Mouse (Mus musculus): ENCODE data around the gene Htr2c. TPM values are rescaled to one million over a fixed set of nuclear protein-coding genes. Genes with fewer than 3 reads are reported as not detected.

The Htr2c gene
- 3.9 and 4.4 TPM in 2 replicates for polyA plus RNA-seq (2014; fragmentation: Nextera tagmentation; extraction: Ambion mirVana)

DNA sequence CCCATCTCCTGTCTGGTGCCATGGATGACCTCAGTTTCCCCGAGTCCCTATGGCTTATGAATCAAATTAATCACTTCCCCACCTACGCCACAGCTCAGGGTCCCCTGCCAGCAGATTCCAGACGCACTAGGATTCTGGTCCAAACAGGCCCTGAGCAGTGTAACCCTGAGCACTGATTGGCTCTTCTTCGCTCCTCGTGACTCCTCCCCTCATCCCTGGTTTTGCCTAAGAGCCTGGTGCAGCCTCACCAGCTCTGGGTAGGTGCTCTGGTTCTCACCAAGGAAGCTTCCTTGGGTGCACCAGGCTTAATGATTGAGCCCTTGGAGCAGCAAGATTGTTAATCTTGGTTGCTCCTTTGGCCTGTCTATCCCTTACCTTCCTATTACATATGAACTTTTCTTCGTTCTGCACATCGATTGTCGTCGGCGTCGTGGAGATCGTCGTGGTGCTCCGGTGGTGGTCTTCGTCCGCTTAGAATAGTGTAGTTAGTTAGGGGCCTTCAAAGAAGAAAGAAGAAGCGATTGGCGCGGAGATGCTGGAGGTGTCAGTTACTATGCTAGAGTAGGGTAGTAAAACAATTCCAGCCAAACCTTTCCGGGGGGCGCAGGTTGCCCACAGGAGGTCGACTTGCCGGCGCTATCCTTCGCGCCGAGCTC, at the start of gene Htr2c:
Gene Htr2c, plus strand, starts transcription at position 256 of the 656 bp plus-strand sequence.
- DNase-seq (ENCODE audit: low spot score) (peak; percentile 23), ATAC-seq (ENCODE audit: low FRiP score) (peak; percentile 81)
- no peaks in the 10 kb centered on the region for H3K9me3 ChIP-seq (ENCODE audit: control insufficient read depth, low read length)
- H3K4me1 ChIP-seq (replicated peaks; ENCODE audit: control insufficient read depth, insufficient read depth, low read length), result no peaks in the 10 kb centered on the region
- H3K9ac ChIP-seq (ENCODE audit: low read depth, low read length), result no peak within 1 kb of the TSS
- H3K4me2 ChIP-seq (replicated peaks; ENCODE audit: low read depth, low read length), result peak within 1 kb of the TSS; percentile 69
- H3K36me3 ChIP-seq (ENCODE audit: control insufficient read depth, insufficient read depth, low read length), result no peaks in the 10 kb centered on the region
- 24% methylated on average over 26 of the region's 27 CpGs for WGBS
- H3K4me3 ChIP-seq (ENCODE audit: low read depth, low read length), result peak within 1 kb of the TSS; percentile 35
- peaks cover 16% of the 10 kb centered on the region for H3K27me3 ChIP-seq (ENCODE audit: control insufficient read depth, insufficient read depth, low read length)
- no peak within 1 kb of the TSS for H3K27ac ChIP-seq (ENCODE audit: low read depth, low read length)

DNA sequence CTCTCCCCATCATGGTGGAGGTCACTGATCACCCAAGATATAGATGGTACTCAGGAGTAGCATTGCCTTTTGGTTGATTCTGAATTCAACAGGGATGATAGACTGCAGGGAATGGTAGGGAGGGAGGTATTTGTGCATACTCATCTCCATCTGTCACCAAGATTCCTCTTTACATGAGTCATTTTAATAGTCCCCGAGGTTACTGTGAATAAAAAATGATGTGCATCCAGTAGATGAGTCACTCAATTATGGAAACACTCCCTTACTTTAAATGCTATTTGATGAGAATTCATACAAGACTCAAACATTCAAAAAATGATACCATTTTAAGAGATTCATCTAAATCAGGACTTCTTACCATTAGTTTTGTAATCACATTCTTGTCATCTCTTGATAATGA, 34.1 kb upstream of the Htr2c start:
- Histone ChIP-seq H3K4me3 (ENCODE audit: low read depth, low read length) (no peak overlapping the region), H3K27me3 (ENCODE audit: control insufficient read depth, insufficient read depth, low read length) (no peaks in the 10 kb centered on the region), H3K36me3 (ENCODE audit: control insufficient read depth, insufficient read depth, low read length) (no peaks in the 10 kb centered on the region), H3K27ac (ENCODE audit: low read depth, low read length) (no peak overlapping the region), H3K4me2 (replicated peaks; ENCODE audit: low read depth, low read length) (no peak overlapping the region), H3K9me3 (ENCODE audit: control insufficient read depth, low read length) (no peaks in the 10 kb centered on the region), H3K9ac (ENCODE audit: low read depth, low read length) (no peak overlapping the region), H3K4me1 (replicated peaks; ENCODE audit: control insufficient read depth, insufficient read depth, low read length) (no peaks in the 10 kb centered on the region)
- DNase-seq (ENCODE audit: low spot score) (no peak), ATAC-seq (ENCODE audit: low FRiP score) (no peak)
- WGBS, result 64% methylated on average over 1 of the region's 1 CpGs

DNA sequence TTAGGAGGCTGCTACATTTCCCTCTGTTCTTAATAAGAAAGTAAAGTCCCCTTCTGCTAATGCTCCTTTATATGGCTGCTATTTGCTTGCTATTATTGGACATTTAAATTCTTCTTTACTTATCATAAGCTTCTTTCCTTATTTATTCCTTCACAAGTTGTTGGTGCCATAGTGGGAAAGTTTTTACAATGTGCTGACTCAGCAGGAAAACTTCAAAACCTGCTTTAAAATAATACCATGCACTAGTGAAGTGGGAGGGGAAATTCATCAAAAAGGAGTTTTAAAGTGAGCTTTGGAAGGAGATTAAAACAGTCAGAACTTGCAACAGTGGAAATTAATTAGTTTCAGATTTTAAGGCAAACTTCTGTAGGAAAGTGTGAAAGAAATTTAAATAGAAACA, 26.0 kb upstream of the Htr2c start:
- DNase-seq (ENCODE audit: low spot score) (no peak), ATAC-seq (ENCODE audit: low FRiP score) (no peak)
- H3K27me3 ChIP-seq (ENCODE audit: control insufficient read depth, insufficient read depth, low read length), result no peaks in the 10 kb centered on the region
- no peaks in the 10 kb centered on the region for H3K9me3 ChIP-seq (ENCODE audit: control insufficient read depth, low read length)
- no peak overlapping the region for H3K9ac ChIP-seq (ENCODE audit: low read depth, low read length)
- H3K4me1 ChIP-seq (replicated peaks; ENCODE audit: control insufficient read depth, insufficient read depth, low read length), result no peaks in the 10 kb centered on the region
- no peak overlapping the region for H3K27ac ChIP-seq (ENCODE audit: low read depth, low read length)
- no peaks in the 10 kb centered on the region for H3K36me3 ChIP-seq (ENCODE audit: control insufficient read depth, insufficient read depth, low read length)
- H3K4me2 ChIP-seq (replicated peaks; ENCODE audit: low read depth, low read length), result no peak overlapping the region
- H3K4me3 ChIP-seq (ENCODE audit: low read depth, low read length), result no peak overlapping the region

DNA sequence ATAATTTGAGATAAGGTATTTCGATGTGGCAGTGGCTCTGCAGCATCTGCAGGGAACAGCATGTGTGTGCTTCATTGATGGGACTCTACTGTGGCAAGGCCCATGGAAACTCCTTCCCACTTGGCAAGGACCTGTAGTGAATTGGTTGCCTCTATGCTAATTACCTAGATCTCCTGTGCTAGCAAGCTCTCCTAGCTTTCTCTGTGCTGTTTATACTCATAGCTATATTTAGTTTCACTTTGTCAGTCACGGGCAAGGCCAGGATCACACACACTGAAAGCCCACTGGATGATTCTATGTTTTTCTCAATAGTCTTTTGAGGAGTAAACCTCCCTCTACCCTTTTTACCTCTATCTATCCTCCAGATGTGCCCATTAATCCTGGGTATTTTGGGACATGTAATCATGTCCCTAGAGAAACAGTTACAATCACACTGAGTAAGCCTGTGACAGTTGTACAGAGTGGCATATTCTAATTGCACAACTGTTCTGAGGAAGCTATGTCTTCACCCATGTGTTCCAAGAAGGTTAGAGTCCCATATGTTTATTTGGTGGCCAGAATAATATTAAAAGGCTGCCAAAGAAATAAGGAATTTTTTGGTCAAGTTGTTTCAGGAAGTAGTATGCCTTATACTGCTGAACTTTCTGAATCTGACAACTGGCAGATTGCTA, 16.0 kb upstream of the Htr2c start:
- H3K27me3 ChIP-seq (ENCODE audit: control insufficient read depth, insufficient read depth, low read length), result no peaks in the 10 kb centered on the region
- no peak overlapping the region for H3K4me3 ChIP-seq (ENCODE audit: low read depth, low read length)
- ATAC-seq (ENCODE audit: low FRiP score) (no peak), DNase-seq (ENCODE audit: low spot score) (no peak)
- WGBS, result 86% methylated on average over 2 of the region's 2 CpGs
- no peak overlapping the region for H3K9ac ChIP-seq (ENCODE audit: low read depth, low read length)
- H3K36me3 ChIP-seq (ENCODE audit: control insufficient read depth, insufficient read depth, low read length), result no peaks in the 10 kb centered on the region
- no peak overlapping the region for H3K27ac ChIP-seq (ENCODE audit: low read depth, low read length)
- H3K4me2 ChIP-seq (replicated peaks; ENCODE audit: low read depth, low read length), result no peak overlapping the region
- no peaks in the 10 kb centered on the region for H3K4me1 ChIP-seq (replicated peaks; ENCODE audit: control insufficient read depth, insufficient read depth, low read length)
- H3K9me3 ChIP-seq (ENCODE audit: control insufficient read depth, low read length), result no peaks in the 10 kb centered on the region

DNA sequence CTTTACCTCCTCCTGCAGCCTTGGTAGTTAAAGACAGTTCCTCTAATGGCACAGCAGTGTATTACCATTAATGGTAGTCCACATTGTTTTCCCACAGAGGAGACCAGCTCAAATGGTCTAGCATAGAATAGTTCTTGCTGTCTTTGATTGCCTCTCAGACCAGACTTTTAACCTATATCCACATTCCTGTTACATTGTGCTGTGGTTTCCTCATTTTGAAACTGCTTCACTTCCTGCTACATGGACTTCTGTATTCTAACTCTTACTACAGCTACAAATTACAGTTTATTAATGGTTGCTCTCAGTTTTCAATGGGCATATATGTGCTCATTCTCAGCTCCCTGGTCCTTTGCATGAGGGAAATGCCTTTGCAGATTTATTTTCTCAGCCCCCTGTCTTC, 15.3 kb upstream of the Htr2c start:
- no peak for DNase-seq (ENCODE audit: low spot score)
- no peak overlapping the region for H3K4me3 ChIP-seq (ENCODE audit: low read depth, low read length)
- H3K4me2 ChIP-seq (replicated peaks; ENCODE audit: low read depth, low read length), result no peak overlapping the region
- H3K36me3 ChIP-seq (ENCODE audit: control insufficient read depth, insufficient read depth, low read length), result no peaks in the 10 kb centered on the region
- H3K9ac ChIP-seq (ENCODE audit: low read depth, low read length), result no peak overlapping the region
- no peaks in the 10 kb centered on the region for H3K9me3 ChIP-seq (ENCODE audit: control insufficient read depth, low read length)
- ATAC-seq (ENCODE audit: low FRiP score), result no peak
- no peaks in the 10 kb centered on the region for H3K27me3 ChIP-seq (ENCODE audit: control insufficient read depth, insufficient read depth, low read length)
- no peaks in the 10 kb centered on the region for H3K4me1 ChIP-seq (replicated peaks; ENCODE audit: control insufficient read depth, insufficient read depth, low read length)
- H3K27ac ChIP-seq (ENCODE audit: low read depth, low read length), result no peak overlapping the region

DNA sequence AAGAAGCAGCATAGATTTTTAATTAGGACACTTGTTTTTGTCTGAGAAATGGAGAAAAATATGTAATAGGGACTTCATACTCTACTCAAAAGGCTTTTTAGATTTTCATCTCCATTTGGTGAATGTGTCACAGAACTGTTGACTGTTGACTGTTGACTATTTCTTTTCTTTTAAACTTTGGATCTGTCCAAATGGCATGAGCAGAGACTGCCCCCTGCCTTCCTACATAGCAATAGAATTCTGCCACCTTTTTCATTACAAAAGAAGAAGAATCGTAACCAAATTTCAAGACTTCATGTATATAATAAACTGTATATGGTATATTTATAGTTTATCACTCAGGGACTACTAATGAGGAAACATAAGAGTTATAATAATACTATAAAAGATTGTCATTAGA, 3.7 kb upstream of the Htr2c start:
- no peaks in the 10 kb centered on the region for H3K36me3 ChIP-seq (ENCODE audit: control insufficient read depth, insufficient read depth, low read length)
- WGBS, result 82% methylated on average over 1 of the region's 1 CpGs

DNA sequence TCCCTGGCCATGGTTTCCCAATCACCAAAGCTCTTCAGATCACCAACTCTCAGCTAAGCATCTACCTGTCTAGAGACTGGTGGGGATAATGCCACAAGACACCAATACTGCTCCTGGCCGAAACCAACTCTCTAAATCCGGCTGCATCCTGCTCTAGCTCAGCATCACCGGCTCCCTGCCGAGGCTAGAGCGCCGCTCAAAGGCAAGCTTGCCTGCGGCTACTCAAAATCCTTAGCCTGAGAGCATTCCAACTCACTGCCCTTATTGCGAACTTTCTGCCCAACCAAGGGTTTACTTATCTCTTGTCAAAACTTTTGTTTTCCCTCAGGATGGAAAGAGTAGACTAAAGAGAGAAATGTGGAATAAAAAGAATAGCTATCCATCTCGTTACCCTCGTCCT, 2.4 kb upstream of the Htr2c start:
- Histone ChIP-seq H3K27ac (ENCODE audit: low read depth, low read length) (no peak overlapping the region), H3K4me2 (replicated peaks; ENCODE audit: low read depth, low read length) (no peak overlapping the region), H3K27me3 (ENCODE audit: control insufficient read depth, insufficient read depth, low read length) (peaks cover 16% of the 10 kb centered on the region), H3K9me3 (ENCODE audit: control insufficient read depth, low read length) (no peaks in the 10 kb centered on the region), H3K9ac (ENCODE audit: low read depth, low read length) (no peak overlapping the region), H3K4me1 (replicated peaks; ENCODE audit: control insufficient read depth, insufficient read depth, low read length) (no peaks in the 10 kb centered on the region), H3K36me3 (ENCODE audit: control insufficient read depth, insufficient read depth, low read length) (no peaks in the 10 kb centered on the region), H3K4me3 (ENCODE audit: low read depth, low read length) (no peak overlapping the region)
- DNase-seq (ENCODE audit: low spot score) (peak; percentile 16), ATAC-seq (ENCODE audit: low FRiP score) (no peak)
- WGBS, result 18% methylated on average over 10 of the region's 10 CpGs

More for the DNA sequence above, 3.7 kb upstream of the Htr2c start:
- Histone ChIP-seq H3K4me2 (replicated peaks; ENCODE audit: low read depth, low read length) (no peak overlapping the region), H3K9ac (ENCODE audit: low read depth, low read length) (no peak overlapping the region), H3K27ac (ENCODE audit: low read depth, low read length) (no peak overlapping the region), H3K27me3 (ENCODE audit: control insufficient read depth, insufficient read depth, low read length) (peaks cover 16% of the 10 kb centered on the region), H3K4me3 (ENCODE audit: low read depth, low read length) (no peak overlapping the region), H3K9me3 (ENCODE audit: control insufficient read depth, low read length) (no peaks in the 10 kb centered on the region), H3K4me1 (replicated peaks; ENCODE audit: control insufficient read depth, insufficient read depth, low read length) (no peaks in the 10 kb centered on the region)
- ATAC-seq (ENCODE audit: low FRiP score) (no peak), DNase-seq (ENCODE audit: low spot score) (no peak)

DNA sequence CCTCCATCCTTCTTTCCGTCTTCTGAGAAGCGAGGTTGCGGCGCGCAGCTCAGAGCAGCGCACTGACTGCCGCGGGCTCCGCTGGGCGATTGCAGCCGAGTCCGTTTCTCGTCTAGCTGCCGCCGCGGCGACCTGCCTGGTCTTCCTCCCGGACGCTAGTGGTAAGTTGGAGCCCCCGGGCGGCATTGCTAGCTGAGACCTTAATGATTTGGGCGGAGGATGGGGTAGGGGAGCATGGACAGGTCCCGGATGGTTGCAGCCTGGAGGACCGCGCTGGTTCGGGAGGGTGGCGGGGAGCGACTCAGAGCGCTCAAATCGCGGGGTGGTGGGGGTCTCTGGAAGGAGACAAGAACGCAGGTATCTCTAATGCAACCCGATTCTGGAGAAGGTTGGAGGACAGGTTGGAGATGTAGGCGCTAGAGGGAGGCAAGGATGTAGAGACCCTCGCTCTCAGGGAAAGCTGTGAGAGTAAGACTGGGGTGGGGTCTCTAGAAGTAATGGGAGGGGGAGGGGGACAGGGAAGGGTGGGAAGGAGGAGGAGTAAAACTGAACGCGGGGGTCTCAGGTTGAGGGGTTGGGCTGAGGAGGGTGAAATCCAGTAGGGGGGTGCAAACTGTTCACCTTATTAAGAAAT, 718 bp downstream of the Htr2c start:
- no peak overlapping the region for H3K9ac ChIP-seq (ENCODE audit: low read depth, low read length)
- no peaks in the 10 kb centered on the region for H3K9me3 ChIP-seq (ENCODE audit: control insufficient read depth, low read length)
- no peak overlapping the region for H3K27ac ChIP-seq (ENCODE audit: low read depth, low read length)
- no peaks in the 10 kb centered on the region for H3K36me3 ChIP-seq (ENCODE audit: control insufficient read depth, insufficient read depth, low read length)
- peak; percentile 61 for ATAC-seq (ENCODE audit: low FRiP score)
- H3K4me1 ChIP-seq (replicated peaks; ENCODE audit: control insufficient read depth, insufficient read depth, low read length), result no peaks in the 10 kb centered on the region
- peak; percentile 48 for DNase-seq (ENCODE audit: low spot score)
- peak overlapping the region; percentile 69 for H3K4me2 ChIP-seq (replicated peaks; ENCODE audit: low read depth, low read length)
- H3K4me3 ChIP-seq (ENCODE audit: low read depth, low read length), result peak overlapping the region; percentile 35
- 21% methylated on average over 37 of the region's 37 CpGs for WGBS
- H3K27me3 ChIP-seq (ENCODE audit: control insufficient read depth, insufficient read depth, low read length), result peaks cover 16% of the 10 kb centered on the region

DNA sequence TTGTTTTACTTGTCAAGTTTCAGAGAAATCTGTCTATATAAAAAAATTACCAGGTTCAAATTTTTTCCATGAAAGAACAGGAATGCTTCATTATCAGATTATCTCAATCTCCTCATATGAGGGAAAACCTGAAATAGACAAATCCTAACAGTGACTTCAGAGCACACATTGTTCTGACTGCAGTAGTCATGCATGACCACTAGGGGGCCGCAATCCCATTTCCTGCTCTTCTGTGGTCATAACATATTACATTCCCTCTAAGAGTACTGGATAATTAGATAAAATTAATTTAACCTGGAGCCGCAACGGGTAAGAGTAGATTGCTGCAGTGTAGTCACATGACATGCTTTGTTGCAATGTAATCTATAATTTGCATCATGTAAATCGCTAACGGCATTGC, 17.6 kb downstream of the Htr2c start:
- Histone ChIP-seq H3K4me3 (ENCODE audit: low read depth, low read length) (no peak overlapping the region), H3K4me1 (replicated peaks; ENCODE audit: control insufficient read depth, insufficient read depth, low read length) (no peaks in the 10 kb centered on the region), H3K36me3 (ENCODE audit: control insufficient read depth, insufficient read depth, low read length) (no peaks in the 10 kb centered on the region), H3K9me3 (ENCODE audit: control insufficient read depth, low read length) (no peaks in the 10 kb centered on the region), H3K27ac (ENCODE audit: low read depth, low read length) (no peak overlapping the region), H3K4me2 (replicated peaks; ENCODE audit: low read depth, low read length) (no peak overlapping the region), H3K9ac (ENCODE audit: low read depth, low read length) (no peak overlapping the region), H3K27me3 (ENCODE audit: control insufficient read depth, insufficient read depth, low read length) (no peaks in the 10 kb centered on the region)
- 65% methylated on average over 5 of the region's 5 CpGs for WGBS
- DNase-seq (ENCODE audit: low spot score) (peak; percentile 26), ATAC-seq (ENCODE audit: low FRiP score) (no peak)
